Mouse (Mus musculus): ENCODE measurements around the gene Cxcl17.
"Not testable (repeated sequence)": the region's sequence is repeated elsewhere in the genome, so short reads cannot be mapped to it uniquely, and the experiment has no call there.

The Cxcl17 gene

GRCm38 (mm10) chr7:25424429-25424828, 11.7 kb upstream of the Cxcl17 start:
- DNase-seq, result peak; percentile 89

- DNase-seq, result peak; percentile 7
Measured at GRCm38 (mm10) chr7:25422286-25422841, 9.7 kb upstream of the Cxcl17 start.

GRCm38 (mm10) chr7:25419943-25420342, 7.3 kb upstream of the Cxcl17 start:
- no peak for DNase-seq

GRCm38 (mm10) chr7:25419536-25419935, 6.8 kb upstream of the Cxcl17 start:
- DNase-seq, result no peak

- DNase-seq, result peak; percentile 46
Measured at GRCm38 (mm10) chr7:25417597-25417996, 4.9 kb upstream of the Cxcl17 start.

GRCm38 (mm10) chr7:25411861-25412260, 825 bp downstream of the Cxcl17 start:
- DNase-seq, result no peak

GRCm38 (mm10) chr7:25410969-25411615, 1.6 kb downstream of the Cxcl17 start:
- DNase-seq, result no peak

GRCm38 (mm10) chr7:25409114-25409760, 3.4 kb downstream of the Cxcl17 start:
- peak; percentile 69 for DNase-seq

- DNase-seq, result no peak
Measured at GRCm38 (mm10) chr7:25406468-25406867, 6.2 kb downstream of the Cxcl17 start.

- DNase-seq, result peak; percentile 88
Measured at GRCm38 (mm10) chr7:25402671-25403101, 10.0 kb downstream of the Cxcl17 start.

- DNase-seq, result no peak
Measured at GRCm38 (mm10) chr7:25401986-25402385, 10.7 kb downstream of the Cxcl17 start.

- DNase-seq, result no peak
Measured at GRCm38 (mm10) chr7:25401551-25401950, 11.1 kb downstream of the Cxcl17 start.

GRCm38 (mm10) chr7:25399028-25399427, 13.7 kb downstream of the Cxcl17 start:
- DNase-seq, result not testable (repeated sequence)

GRCm38 (mm10) chr7:25398610-25399009, 14.1 kb downstream of the Cxcl17 start, which contains the start of gene Lipe:
TSS of gene Lipe (minus strand) at chr7:25398710.
- no peak for DNase-seq

GRCm38 (mm10) chr7:25396621-25397020, 16.1 kb downstream of the Cxcl17 start:
- DNase-seq, result no peak

- peak; percentile 96 for DNase-seq
Measured at GRCm38 (mm10) chr7:25395558-25396521, 16.8 kb downstream of the Cxcl17 start.

GRCm38 (mm10) chr7:25395186-25395557, 17.5 kb downstream of the Cxcl17 start:
- no peak for DNase-seq

GRCm38 (mm10) chr7:25394754-25395153, 17.9 kb downstream of the Cxcl17 start:
- DNase-seq, result no peak

- peak; percentile 28 for DNase-seq
Measured at GRCm38 (mm10) chr7:25393451-25394210, 19.1 kb downstream of the Cxcl17 start.

GRCm38 (mm10) chr7:25392851-25393250, 19.8 kb downstream of the Cxcl17 start:
- DNase-seq, result no peak

- no peak for DNase-seq
Measured at GRCm38 (mm10) chr7:25391856-25392453, 20.7 kb downstream of the Cxcl17 start.

GRCm38 (mm10) chr7:25390986-25391385, 21.7 kb downstream of the Cxcl17 start:
- DNase-seq, result no peak

Measured in retina, postnatal 1 day (tissue).